Mouse (Mus musculus): Measurements from ENCODE around the gene Nav2. TPM values are rescaled to one million over a fixed set of nuclear protein-coding genes. Genes with fewer than 3 reads are reported as not detected.

Nav2 gene
- polyA plus RNA-seq, 1 experiment from 2014 or later, result 26.2 TPM

- WGBS, result 2% methylated on average over 32 of the region's 32 CpGs
- peaks cover 49% of the 10 kb centered on the region for H3K4me1 ChIP-seq
Observed at GRCm38 (mm10) chr7:48958528-48959315, 50.2 kb downstream of the Nav2 start.

DNA sequence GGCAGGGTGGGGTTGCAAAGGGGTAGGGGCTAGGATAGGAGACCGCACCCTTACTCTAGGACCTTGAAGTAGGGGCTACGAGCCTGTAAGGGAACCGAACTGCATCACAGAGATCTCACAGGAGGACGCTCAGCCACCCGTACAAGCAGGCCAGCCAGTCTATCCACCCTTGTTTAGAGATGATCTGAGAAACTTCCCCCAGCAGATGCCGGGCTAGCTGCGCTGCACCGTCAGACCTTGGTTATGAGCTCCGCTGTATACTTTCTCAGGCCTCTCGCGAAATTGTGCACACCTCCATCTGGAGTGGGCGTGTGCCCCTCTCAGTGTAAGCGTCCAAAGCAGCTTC is 50.8 kb downstream of the Nav2 start:
- H3K9ac ChIP-seq, result peak overlapping the region; percentile 56
- peak overlapping the region; percentile 58 for H3K4me3 ChIP-seq
- WGBS, result 4% methylated on average over 13 of the region's 13 CpGs
- peaks cover 55% of the 10 kb centered on the region for H3K4me1 ChIP-seq
- H3K27me3 ChIP-seq (replicated peaks), result peaks cover 3% of the 10 kb centered on the region; the same call in 1 of the 2 replicates
- H3K27ac ChIP-seq, result peak overlapping the region; percentile 61
- peak overlapping the region; percentile 78 for H3K4me2 ChIP-seq
- ATAC-seq (replicated peaks), result peak; percentile 66
- H3K36me3 ChIP-seq (replicated peaks), result no peaks in the 10 kb centered on the region
- no peaks in the 10 kb centered on the region for H3K9me3 ChIP-seq

More at GRCm38 (mm10) chr7:48958528-48959315, 50.2 kb downstream of the Nav2 start:
- Histone ChIP-seq H3K4me3 (peak overlapping the region; percentile 58), H3K27me3 (replicated peaks) (peaks cover 3% of the 10 kb centered on the region; the same call in 1 of the 2 replicates), H3K27ac (peak overlapping the region; percentile 61), H3K4me2 (peak overlapping the region; percentile 78), H3K36me3 (replicated peaks) (no peaks in the 10 kb centered on the region), H3K9me3 (no peaks in the 10 kb centered on the region), H3K9ac (peak overlapping the region; percentile 56)
- ATAC-seq (replicated peaks), result peak; percentile 98

GRCm38 (mm10) chr7:48960152-48960551 is 51.6 kb downstream of the Nav2 start:
- ATAC-seq (replicated peaks), result no peak
- H3K9ac ChIP-seq, result peak overlapping the region; percentile 56
- WGBS, result 4% methylated on average over 10 of the region's 10 CpGs

GRCm38 (mm10) chr7:48961501-48961900 is 53.0 kb downstream of the Nav2 start:
- ATAC-seq (replicated peaks), result no peak
- H3K4me2 ChIP-seq, result peak overlapping the region; percentile 78
- WGBS, result 25% methylated on average over 8 of the region's 8 CpGs
- H3K9ac ChIP-seq, result 0 out of 2 replicates have a peak overlapping the region, but pooled peaks have one; percentile 1
- peaks cover 76% of the 10 kb centered on the region for H3K4me1 ChIP-seq
- H3K27ac ChIP-seq, result no peak overlapping the region
- no peaks in the 10 kb centered on the region for H3K9me3 ChIP-seq
- H3K27me3 ChIP-seq (replicated peaks), result peaks cover under 1% of the 10 kb centered on the region; the same call in 1 of the 2 replicates
- no peaks in the 10 kb centered on the region for H3K36me3 ChIP-seq (replicated peaks)
- peak overlapping the region; percentile 58 for H3K4me3 ChIP-seq

More at GRCm38 (mm10) chr7:48960152-48960551, 51.6 kb downstream of the Nav2 start:
- H3K27ac ChIP-seq, result peak overlapping the region; percentile 54
- no peaks in the 10 kb centered on the region for H3K9me3 ChIP-seq
- H3K4me1 ChIP-seq, result peaks cover 63% of the 10 kb centered on the region
- peaks cover 3% of the 10 kb centered on the region; the same call in 1 of the 2 replicates for H3K27me3 ChIP-seq (replicated peaks)
- peak overlapping the region; percentile 78 for H3K4me2 ChIP-seq
- H3K4me3 ChIP-seq, result peak overlapping the region; percentile 58
- H3K36me3 ChIP-seq (replicated peaks), result no peaks in the 10 kb centered on the region

GRCm38 (mm10) chr7:48961935-48962334 is 53.4 kb downstream of the Nav2 start:
- H3K9me3 ChIP-seq, result no peaks in the 10 kb centered on the region
- H3K27me3 ChIP-seq (replicated peaks), result no peaks in the 10 kb centered on the region; the same call in 1 of the 2 replicates
- H3K36me3 ChIP-seq (replicated peaks), result no peaks in the 10 kb centered on the region
- H3K9ac ChIP-seq, result no peak overlapping the region
- H3K4me2 ChIP-seq, result peak overlapping the region; percentile 78
- no peak for ATAC-seq (replicated peaks)
- WGBS, result 29% methylated on average over 4 of the region's 4 CpGs
- H3K27ac ChIP-seq, result no peak overlapping the region
- peaks cover 80% of the 10 kb centered on the region for H3K4me1 ChIP-seq
- peak overlapping the region; percentile 58 for H3K4me3 ChIP-seq

GRCm38 (mm10) chr7:48963112-48963511 is 54.6 kb downstream of the Nav2 start:
- H3K4me2 ChIP-seq, result peak overlapping the region; percentile 78
- no peaks in the 10 kb centered on the region for H3K27me3 ChIP-seq (replicated peaks)
- no peak for ATAC-seq (replicated peaks)
- no peak overlapping the region for H3K27ac ChIP-seq
- 21% methylated on average over 5 of the region's 5 CpGs for WGBS
- peak overlapping the region; percentile 14 for H3K4me3 ChIP-seq
- peaks cover 83% of the 10 kb centered on the region for H3K4me1 ChIP-seq
- peak overlapping the region; percentile 29; the same call in 1 of the 2 replicates for H3K9ac ChIP-seq
- no peaks in the 10 kb centered on the region for H3K9me3 ChIP-seq
- H3K36me3 ChIP-seq (replicated peaks), result no peaks in the 10 kb centered on the region

GRCm38 (mm10) chr7:48963554-48963953 is 55.0 kb downstream of the Nav2 start:
- peak overlapping the region; percentile 14 for H3K4me3 ChIP-seq

DNA sequence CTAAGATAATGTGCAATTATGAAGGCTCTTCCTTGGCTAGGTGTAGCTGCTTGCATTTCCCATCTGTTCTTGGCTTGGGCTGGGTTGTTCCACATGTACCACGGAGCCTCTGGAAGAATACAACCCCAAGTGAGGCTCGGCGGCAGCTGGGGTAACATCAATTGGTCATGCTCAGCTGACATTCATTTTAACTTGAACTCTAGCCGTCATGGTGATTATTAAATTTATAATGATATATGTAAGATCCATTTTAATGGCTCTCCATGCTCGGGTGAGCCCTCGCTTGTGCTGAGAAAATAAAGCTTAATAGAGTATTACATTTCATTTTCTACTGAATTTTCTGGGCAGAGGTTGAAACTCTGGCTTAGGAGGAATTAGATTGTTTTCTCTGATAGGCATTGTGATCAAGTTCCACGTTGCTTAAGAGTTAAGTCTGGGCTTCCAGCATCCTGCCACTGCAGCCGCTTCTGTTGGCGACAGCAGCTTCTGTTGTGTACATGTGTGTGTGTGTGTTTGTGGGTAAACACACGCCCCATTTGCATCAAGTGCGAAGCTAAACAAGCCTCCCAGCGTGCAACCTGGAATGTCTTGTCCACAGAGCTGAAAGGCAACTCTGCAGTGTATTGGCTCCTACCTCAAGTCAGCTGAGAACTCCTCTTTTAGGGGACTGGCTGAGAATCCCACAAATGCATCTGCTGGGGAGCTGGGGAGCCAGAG is 57.4 kb downstream of the Nav2 start:
- H3K9me3 ChIP-seq, result no peaks in the 10 kb centered on the region
- H3K27ac ChIP-seq, result peak overlapping the region; percentile 32; the same call in 1 of the 2 replicates
- H3K4me3 ChIP-seq, result peak overlapping the region; percentile 12
- peaks cover 76% of the 10 kb centered on the region for H3K4me1 ChIP-seq
- no peaks in the 10 kb centered on the region for H3K27me3 ChIP-seq (replicated peaks)
- no peak for ATAC-seq (replicated peaks)
- H3K9ac ChIP-seq, result no peak overlapping the region
- no peaks in the 10 kb centered on the region for H3K36me3 ChIP-seq (replicated peaks)
- H3K4me2 ChIP-seq, result peak overlapping the region; percentile 44
- WGBS, result 17% methylated on average over 12 of the region's 12 CpGs

More at GRCm38 (mm10) chr7:48963554-48963953, 55.0 kb downstream of the Nav2 start:
- H3K4me2 ChIP-seq, result peak overlapping the region; percentile 78
- no peak overlapping the region for H3K9ac ChIP-seq
- H3K36me3 ChIP-seq (replicated peaks), result no peaks in the 10 kb centered on the region
- WGBS, result 25% methylated on average over 4 of the region's 4 CpGs
- no peak for ATAC-seq (replicated peaks)
- H3K27me3 ChIP-seq (replicated peaks), result no peaks in the 10 kb centered on the region
- peaks cover 83% of the 10 kb centered on the region for H3K4me1 ChIP-seq
- H3K9me3 ChIP-seq, result no peaks in the 10 kb centered on the region
- H3K27ac ChIP-seq, result no peak overlapping the region

GRCm38 (mm10) chr7:48981013-48981412 is 72.5 kb downstream of the Nav2 start:
- Histone ChIP-seq H3K36me3 (replicated peaks) (no peaks in the 10 kb centered on the region), H3K4me1 (peaks cover 35% of the 10 kb centered on the region), H3K4me2 (no peak overlapping the region), H3K9ac (no peak overlapping the region), H3K27ac (no peak overlapping the region), H3K27me3 (replicated peaks) (no peaks in the 10 kb centered on the region), H3K9me3 (no peaks in the 10 kb centered on the region), H3K4me3 (no peak overlapping the region)
- 50% methylated on average over 7 of the region's 7 CpGs for WGBS
- ATAC-seq (replicated peaks), result no peak

DNA sequence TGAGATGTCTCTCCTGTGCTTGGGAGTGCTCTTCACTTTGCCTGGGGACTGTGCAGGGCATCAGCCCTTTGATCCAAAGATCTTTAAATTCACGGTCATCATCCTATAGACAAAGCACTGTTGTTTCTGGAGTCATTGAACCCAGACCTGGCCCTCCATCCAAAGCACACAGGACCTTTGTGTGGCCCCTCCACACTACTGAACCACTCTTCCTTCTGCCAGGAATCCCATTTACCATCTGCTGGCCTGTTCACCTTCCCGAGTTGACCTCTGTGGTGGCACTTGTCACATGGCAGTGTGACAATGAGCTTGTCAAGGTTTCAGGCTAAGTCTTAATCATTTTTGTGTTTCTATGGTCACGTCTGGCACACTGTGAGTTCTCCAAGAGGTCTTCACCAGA is 73.3 kb downstream of the Nav2 start:
- ATAC-seq (replicated peaks), result no peak
- Histone ChIP-seq H3K27me3 (replicated peaks) (no peaks in the 10 kb centered on the region), H3K9ac (no peak overlapping the region), H3K36me3 (replicated peaks) (no peaks in the 10 kb centered on the region), H3K9me3 (no peaks in the 10 kb centered on the region), H3K4me3 (no peak overlapping the region), H3K4me1 (peaks cover 38% of the 10 kb centered on the region), H3K4me2 (no peak overlapping the region), H3K27ac (no peak overlapping the region)
- WGBS, result 35% methylated on average over 3 of the region's 3 CpGs

DNA sequence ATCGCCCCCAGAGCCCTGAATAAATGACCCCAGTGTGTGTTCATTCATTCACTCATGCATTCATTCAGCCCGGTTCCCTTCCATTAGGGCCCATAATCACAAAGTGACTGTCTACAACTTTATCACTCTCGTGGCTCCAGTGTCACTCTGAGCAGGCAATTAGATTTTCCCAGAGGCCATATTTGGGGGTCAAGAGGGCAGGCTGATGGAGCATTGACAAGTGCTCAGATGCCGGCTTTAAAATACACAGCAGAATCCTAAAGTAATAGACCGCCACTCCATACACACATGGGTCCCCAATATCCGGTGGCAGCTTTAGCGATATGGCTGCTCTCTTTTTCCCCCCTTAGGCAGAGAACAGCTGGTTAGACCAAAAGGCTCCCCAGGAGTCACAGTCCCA is 74.1 kb downstream of the Nav2 start:
- no peak overlapping the region for H3K4me3 ChIP-seq
- H3K36me3 ChIP-seq (replicated peaks), result no peaks in the 10 kb centered on the region
- H3K4me1 ChIP-seq, result peaks cover 31% of the 10 kb centered on the region
- H3K9ac ChIP-seq, result no peak overlapping the region
- H3K4me2 ChIP-seq, result no peak overlapping the region
- no peak overlapping the region for H3K27ac ChIP-seq
- H3K27me3 ChIP-seq (replicated peaks), result no peaks in the 10 kb centered on the region
- no peak for ATAC-seq (replicated peaks)
- WGBS, result 71% methylated on average over 7 of the region's 7 CpGs
- H3K9me3 ChIP-seq, result no peaks in the 10 kb centered on the region

DNA sequence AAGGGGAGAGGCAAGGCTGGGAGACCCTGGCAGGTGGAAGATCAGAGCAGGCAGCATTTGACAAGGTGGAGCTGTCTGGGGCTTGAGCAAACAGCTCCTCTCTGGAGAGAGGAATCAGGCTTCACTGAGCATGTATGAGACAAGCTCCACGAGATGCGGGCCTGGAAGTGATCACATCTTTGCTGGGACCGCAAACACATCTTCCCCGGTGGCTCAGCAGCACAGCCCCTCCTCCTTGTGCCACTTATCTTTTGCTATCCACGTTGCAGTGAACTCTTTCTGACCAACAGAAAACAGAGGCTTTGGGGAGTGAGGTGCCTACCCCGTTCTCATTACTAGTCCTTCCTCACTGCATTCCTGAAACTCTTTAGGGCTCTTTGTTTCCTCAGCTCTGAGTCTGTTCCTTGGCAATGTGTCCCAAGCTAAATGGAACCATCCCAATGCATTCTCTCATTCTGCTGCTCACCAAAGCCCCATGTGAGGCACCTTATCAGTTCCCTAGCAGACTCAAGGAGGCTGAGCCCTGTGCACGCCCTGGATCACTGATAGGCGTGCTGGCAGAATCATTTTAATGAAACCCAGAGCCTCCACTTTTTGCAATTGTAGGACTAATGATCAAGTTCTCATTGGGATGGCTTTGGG is 83.5 kb downstream of the Nav2 start:
- Histone ChIP-seq H3K36me3 (replicated peaks) (no peaks in the 10 kb centered on the region), H3K9ac (no peak overlapping the region), H3K27ac (no peak overlapping the region), H3K4me2 (no peak overlapping the region), H3K4me1 (peaks cover 23% of the 10 kb centered on the region), H3K9me3 (no peaks in the 10 kb centered on the region), H3K27me3 (replicated peaks) (no peaks in the 10 kb centered on the region), H3K4me3 (no peak overlapping the region)
- 43% methylated on average over 8 of the region's 8 CpGs for WGBS
- no peak for ATAC-seq (replicated peaks)
